Mouse (Mus musculus): ENCODE results near the gene Lmx1b.

DNA sequence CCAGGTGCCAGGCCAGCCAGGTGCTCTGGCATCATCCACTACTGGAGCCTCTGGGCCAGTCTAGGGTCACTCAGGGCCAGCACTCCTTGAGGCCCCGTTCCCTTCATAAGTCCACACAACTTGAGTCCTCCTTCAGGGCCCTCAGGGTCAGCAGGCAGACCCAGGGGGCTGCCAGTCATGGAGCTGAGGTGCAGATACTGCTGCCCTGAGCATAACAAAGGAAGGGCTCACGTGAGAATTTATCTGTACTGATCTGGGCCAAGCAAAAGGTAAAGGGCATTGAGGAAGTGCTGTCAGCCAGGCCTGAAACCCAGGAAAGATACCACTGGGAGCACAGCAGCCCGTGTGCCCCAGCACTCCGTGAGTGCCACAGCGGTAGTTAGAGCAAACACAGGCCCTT is 7.1 kb downstream of the Lmx1b start:
- TF ChIP-seq CTCF (IDR thresholded peaks at IDR 0.05) (no peak), EP300 (IDR thresholded peaks at IDR 0.05) (no peak)
